Mouse (Mus musculus) brain, adult 2 months (tissue): ENCODE measurements at regions not wholly inside any gene's neighbourhood (a gene's known extent, or its start where the extent isn't known, plus 50 kb on each side); places are given as distances from the start of the nearest gene placed in this dataset.

Source experiments
- DNase-seq: peaks from one replicate; pipeline ENCODE4 v3.0.0; 2011; ENCODE audit warnings: low read depth, low spot score

DNA sequence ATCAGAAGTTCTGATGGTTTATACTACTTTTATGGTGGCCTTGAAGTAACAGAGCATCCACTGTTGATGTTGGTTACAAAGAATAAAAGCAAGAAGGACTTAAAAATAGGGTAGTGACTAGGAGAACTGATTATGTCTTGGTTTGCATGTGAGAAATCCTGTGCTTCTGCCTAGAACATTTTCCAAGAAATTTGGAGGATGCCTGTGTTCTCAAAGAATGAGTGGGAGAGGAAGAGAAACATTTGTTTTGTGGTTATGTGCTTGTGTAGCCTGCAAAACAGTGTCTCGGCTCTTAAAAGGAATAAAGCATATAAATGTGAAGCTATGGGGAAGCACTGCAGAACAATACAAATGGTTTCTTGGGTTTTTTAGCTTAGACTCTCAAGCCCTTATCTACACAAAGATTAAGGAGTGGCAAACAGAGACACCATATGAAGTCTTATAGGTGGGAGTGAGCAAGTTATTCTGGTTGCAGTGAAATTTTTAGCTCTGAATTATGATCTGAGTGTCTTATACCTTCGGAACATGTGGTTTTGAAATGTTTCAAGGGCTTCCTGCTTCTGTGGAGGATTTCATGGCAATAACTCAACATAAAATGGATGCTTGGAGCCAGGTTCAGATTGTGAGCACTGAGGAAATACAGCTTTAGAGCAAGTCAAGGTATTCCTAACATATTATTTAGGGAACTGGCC, 372.1 kb upstream of the Man1a start:
- peak; percentile 75 for DNase-seq

DNA sequence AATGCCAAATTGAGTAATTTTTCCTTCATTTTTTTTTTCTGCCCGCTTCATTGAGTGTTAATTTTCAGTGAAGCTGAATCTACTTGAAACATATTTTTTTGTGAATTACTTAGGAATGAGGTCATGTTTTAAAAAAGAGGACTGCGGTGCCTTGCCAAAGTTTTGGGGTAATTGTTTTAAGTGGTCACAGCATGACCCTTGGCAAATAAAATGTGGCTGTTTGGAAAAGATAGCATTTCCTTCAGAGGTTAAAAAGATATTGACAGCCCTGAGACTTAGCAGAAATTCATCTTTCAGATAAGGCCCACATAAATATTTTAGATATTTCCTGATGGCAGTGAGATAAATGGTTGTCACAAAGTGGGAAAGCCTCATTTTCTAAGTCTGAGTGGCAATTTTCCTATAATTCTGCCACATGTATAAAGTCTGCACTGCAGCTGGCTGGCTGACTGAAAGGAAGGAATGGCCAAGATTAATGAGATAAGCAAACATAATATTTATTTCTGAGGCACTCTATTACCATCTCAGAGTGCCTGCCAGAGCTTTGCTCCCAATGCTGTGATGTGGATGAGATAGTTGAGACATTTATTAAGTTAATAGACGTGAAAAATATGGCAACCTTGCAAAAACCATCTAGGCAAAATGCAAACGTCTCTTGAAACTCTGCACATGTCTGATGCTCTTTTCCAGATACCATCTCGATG, 327.0 kb upstream of the Man1a start:
- no peak for DNase-seq

DNA sequence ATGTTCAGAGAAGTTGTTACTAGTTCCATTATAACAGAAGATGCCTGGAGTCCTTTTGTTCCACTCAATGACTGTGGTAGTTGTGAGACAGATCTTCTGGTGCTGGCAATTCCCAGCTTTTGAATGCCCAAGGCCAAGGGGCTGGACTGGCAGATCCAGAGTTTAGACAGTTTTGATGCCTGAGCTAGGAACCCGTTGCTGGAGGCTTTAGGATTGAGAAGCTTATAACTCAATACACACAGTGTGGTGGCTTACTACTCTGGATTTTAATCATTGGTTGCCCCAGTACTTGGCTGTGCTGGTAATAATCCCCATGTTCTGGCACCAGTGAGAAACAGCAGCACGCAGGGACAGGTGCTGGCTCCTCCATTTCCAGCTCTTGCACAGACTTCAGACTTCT, 307.3 kb upstream of the Man1a start:
- DNase-seq, result no peak

DNA sequence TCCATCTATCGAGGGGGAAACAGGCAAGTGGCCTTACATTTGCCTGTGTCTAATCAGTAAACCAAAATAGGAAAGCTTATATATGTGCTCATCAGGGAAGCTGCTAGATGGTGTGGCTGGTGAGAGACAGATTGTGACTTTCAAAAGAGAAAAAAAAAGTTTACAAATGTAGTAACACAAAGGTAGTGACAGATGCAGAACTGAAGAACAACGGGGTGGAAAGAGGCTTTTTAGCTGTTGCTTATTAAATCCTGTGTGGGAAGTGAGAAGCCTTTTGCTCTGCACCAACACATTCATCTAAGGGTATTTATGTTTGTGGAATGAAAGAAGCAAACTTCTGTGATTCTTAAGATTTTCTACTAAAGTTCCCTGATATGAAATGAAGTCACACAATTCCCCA, 305.1 kb upstream of the Man1a start:
- DNase-seq, result peak; percentile 70

DNA sequence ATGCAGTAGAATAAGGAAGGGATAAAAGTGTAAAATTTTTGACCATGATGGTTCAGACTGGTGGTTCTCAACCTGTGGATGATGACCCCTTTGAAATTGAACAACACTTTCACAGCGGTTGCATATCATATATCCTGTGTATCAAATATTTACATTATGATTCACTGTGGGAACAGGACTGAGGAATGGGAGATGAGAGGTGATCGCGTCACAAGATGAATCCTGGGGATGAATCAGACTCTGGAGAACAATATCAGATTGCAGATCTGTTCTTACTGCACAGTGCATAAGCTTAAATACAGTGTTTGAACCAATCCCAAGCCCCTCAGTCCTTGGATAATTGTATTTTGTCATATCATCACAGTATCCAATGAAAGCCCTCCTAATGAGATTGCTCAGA, 292.7 kb upstream of the Man1a start:
- no peak for DNase-seq

DNA sequence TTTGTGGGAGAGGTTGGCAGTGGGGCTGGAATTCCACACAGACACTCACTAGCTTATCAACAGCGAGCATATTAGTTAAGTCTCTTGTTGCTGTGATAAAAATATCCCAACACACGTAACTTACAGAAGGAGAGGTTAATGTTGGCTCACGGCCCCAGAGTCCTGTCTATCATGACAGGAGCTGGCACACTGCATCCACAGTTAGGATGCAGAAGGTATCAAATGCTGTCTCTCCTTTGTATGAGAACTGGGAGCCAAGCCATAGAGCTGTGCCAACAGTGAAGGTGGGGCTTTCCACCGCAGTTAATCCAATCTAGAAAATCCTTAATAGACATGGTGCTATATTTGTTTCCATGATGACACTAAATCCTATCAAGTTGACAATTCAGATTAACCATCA, 288.9 kb upstream of the Man1a start:
- DNase-seq, result peak; percentile 20

DNA sequence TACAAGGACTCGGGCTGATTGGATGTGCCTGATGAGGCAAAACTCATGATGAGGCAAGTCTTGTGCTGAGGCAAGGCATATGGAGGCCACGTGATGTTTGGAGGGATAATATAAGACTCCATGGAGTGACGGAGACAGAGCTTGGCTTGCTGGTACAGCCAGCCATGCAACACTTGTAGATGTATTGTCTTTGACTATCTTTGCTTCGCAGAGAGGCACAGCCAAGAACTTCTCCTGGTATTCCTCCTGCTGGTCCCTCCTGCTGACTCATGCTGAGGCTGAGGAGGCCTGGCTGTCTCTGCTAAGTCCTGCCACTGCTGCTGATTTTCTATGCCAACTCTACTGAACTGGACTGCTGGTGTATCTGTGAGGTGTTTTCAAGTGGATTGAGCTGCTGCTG, 260.8 kb upstream of the Man1a start:
- peak; percentile 44 for DNase-seq
